Mouse (Mus musculus) CH12.LX (cell line): ENCODE results near the gene Irf6. TPM values are rescaled to one million over a fixed set of nuclear protein-coding genes. Genes with fewer than 3 reads are reported as not detected.

Experiments
- DNase-seq: peaks from one replicate; pipeline ENCODE4 v3.0.0-alpha.2; 2013; ENCODE audit errors: extremely low read depth
- H3K27ac ChIP-seq: 2 replicates; pipeline ENCODE4 v1.5.1; 2012; ENCODE audit warnings: low read depth, mild to moderate bottlenecking, control low read depth, moderate library complexity; ENCODE audit not compliant: insufficient read depth
- H3K27me3 ChIP-seq: replicated peaks from 2 replicates; pipeline ENCODE3; 2012; ENCODE audit warnings: inconsistent platforms
- H3K36me3 ChIP-seq, 2 experiments: replicated peaks in 1 of 2; 2 replicates each; pipeline versions ENCODE3 to v1.6.1; 2012; ENCODE audit warnings: inconsistent platforms in 1 of 2, low read length in 1 of 2, mild to moderate bottlenecking in 1 of 2, mixed read lengths in 1 of 2, moderate library complexity in 1 of 2; ENCODE audit not compliant: control insufficient read depth in 1 of 2, insufficient read depth in 1 of 2
- H3K4me1 ChIP-seq, 2 experiments: 2 replicates each; pipeline ENCODE4 v1.6.1; 2012; ENCODE audit warnings: inconsistent platforms in 1 of 2, moderate library complexity in 1 of 2; ENCODE audit not compliant: insufficient read depth in 2 of 2, control insufficient read depth in 1 of 2
- H3K4me2 ChIP-seq: 2 replicates; pipeline ENCODE4 v1.6.1; 2012; ENCODE audit warnings: low read depth, mild to moderate bottlenecking, control low read depth; ENCODE audit not compliant: poor library complexity, insufficient read depth, severe bottlenecking
- H3K4me3 ChIP-seq, 3 experiments: fragments of 150-350 bp in 1 of 3; sonication (generic) in 1 of 3; replicated peaks in 1 of 3; 2 replicates each; pipeline versions ENCODE3 to v1.5.1; 2011 to 2012; ENCODE audit warnings: low read depth in 2 of 3, low read length in 2 of 3, mild to moderate bottlenecking in 2 of 3, moderate library complexity in 2 of 3, control low read depth in 1 of 3, improper control_type of control experiment in 1 of 3, inconsistent platforms in 1 of 3, mixed read lengths in 1 of 3; ENCODE audit not compliant: poor library complexity in 1 of 3
- H3K79me2 ChIP-seq: replicated peaks from 2 replicates; pipeline ENCODE4 v1.6.1; 2012; ENCODE audit warnings: mild to moderate bottlenecking, moderate library complexity; ENCODE audit not compliant: control insufficient read depth, poor library complexity, insufficient read depth, severe bottlenecking; ENCODE audit errors: extremely low read depth
- H3K9ac ChIP-seq: 2 replicates; pipeline ENCODE4 v1.6.1; 2012; ENCODE audit warnings: low read depth, mild to moderate bottlenecking, control low read depth, moderate library complexity; ENCODE audit not compliant: insufficient read depth
- H3K9me3 ChIP-seq: replicated peaks from 2 replicates; pipeline ENCODE3; 2012; ENCODE audit warnings: low read length, inconsistent platforms, mixed read lengths
- BHLHE40 ChIP-seq: IDR thresholded peaks from 2 replicates; pipeline ENCODE4 v1.6.1; 2011; ENCODE audit warnings: mild to moderate bottlenecking, low read depth, low read length, improper control_type of control experiment
- CHD2 ChIP-seq: IDR thresholded peaks from 2 replicates; pipeline ENCODE4 v1.6.1; 2011; ENCODE audit warnings: low read length, improper control_type of control experiment
- ETS1 ChIP-seq: conservative IDR thresholded peaks from 2 replicates; pipeline ENCODE4 v1.6.1; 2012; ENCODE audit warnings: low read depth, mild to moderate bottlenecking, inconsistent platforms, low read length, improper control_type of control experiment, moderate library complexity
- JUND ChIP-seq: conservative IDR thresholded peaks from 2 replicates; pipeline ENCODE4 v1.6.1; 2011; ENCODE audit warnings: low read depth, low read length, improper control_type of control experiment
- MAX ChIP-seq: IDR thresholded peaks from 2 replicates; pipeline ENCODE4 v1.6.1; 2011; ENCODE audit warnings: low read length, improper control_type of control experiment
- MXI1 ChIP-seq: IDR thresholded peaks from 2 replicates; pipeline ENCODE4 v1.6.1; 2011; ENCODE audit warnings: mild to moderate bottlenecking, low read depth, low read length, improper control_type of control experiment
- MYC ChIP-seq: IDR thresholded peaks from 2 replicates; pipeline ENCODE4 v1.6.1; 2011; ENCODE audit warnings: low read depth, mild to moderate bottlenecking, improper control_type of control experiment, low read length
- NELFE ChIP-seq: IDR thresholded peaks from 2 replicates; pipeline ENCODE4 v1.6.1; 2011; ENCODE audit warnings: low read depth, low read length, improper control_type of control experiment
- PAX5 ChIP-seq: IDR thresholded peaks from 2 replicates; pipeline ENCODE4 v1.6.1; 2012; ENCODE audit warnings: low read length, inconsistent platforms, mixed read lengths
- POLR2A ChIP-seq: IDR thresholded peaks from 2 replicates; pipeline ENCODE4 v1.6.1; 2011; ENCODE audit warnings: low read depth, mild to moderate bottlenecking, improper control_type of control experiment, low read length
- POLR2AphosphoS2 ChIP-seq: IDR thresholded peaks from 2 replicates; pipeline ENCODE4 v1.6.1; 2011; ENCODE audit warnings: low read depth, low read length, improper control_type of control experiment
- RCOR1 ChIP-seq: conservative IDR thresholded peaks from 2 replicates; pipeline ENCODE4 v1.6.1; 2012; ENCODE audit warnings: low read depth, mild to moderate bottlenecking, inconsistent platforms, low read length, improper control_type of control experiment
- TCF12 ChIP-seq: IDR thresholded peaks from 2 replicates; pipeline ENCODE4 v1.6.1; 2014; ENCODE audit warnings: low read depth, mild to moderate bottlenecking, inconsistent platforms, low read length, improper control_type of control experiment
- USF1 ChIP-seq: IDR thresholded peaks from 2 replicates; pipeline ENCODE4 v1.6.1; 2014; ENCODE audit warnings: low read depth, mild to moderate bottlenecking, inconsistent platforms, low read length, improper control_type of control experiment
- ZC3H11A ChIP-seq: IDR thresholded peaks from 2 replicates; pipeline ENCODE4 v1.6.1; 2012; ENCODE audit warnings: low read depth, mild to moderate bottlenecking, inconsistent platforms, low read length, improper control_type of control experiment
- dilution Hi-C: fragments of 300-500 bp; cut with MboI; formaldehyde crosslinking; loops from 2 replicates; pipeline ENCODE4 v1.14.3; 2020; ENCODE audit warnings: low sequenced_read_pairs; ENCODE audit not compliant: extremely low pct_unique_long_range_greater_than_20kb, extremely low pct_ligation_motif_present
- in situ Hi-C: fragments of 300-500 bp; cut with MboI; formaldehyde crosslinking; loops from 3 replicates; pipeline ENCODE4 v1.14.3; 2019; ENCODE audit warnings: low sequenced_read_pairs, low pct_ligation_motif_present, low pct_unique_long_range_greater_than_20kb, mixed read lengths
- polyA plus RNA-seq: library from polyadenylated mRNA; unstranded; fragments of >175 nt; gene quantifications from 2 replicates; pipeline ENCODE4 v1.2.1, GENCODE M21; 2012; ENCODE audit warnings: low read depth; ENCODE audit not compliant: insufficient read length
- total RNA-seq, 2 experiments: library from RNA; depleted of rRNA; stranded (reverse); fragments of 300-350 nt in 1 of 2; fragments of >200 nt in 1 of 2; gene quantifications; 2 replicates each; pipeline ENCODE4 v1.2.3; 2012 to 2014

Irf6 gene
- total and polyA plus RNA-seq, 3 experiments: 0.31 to 13.0 (median 0.43) TPM

- Histone ChIP-seq H3K4me1 (peaks cover 8 to 14% of the 10 kb centered on the region in 2 experiments), H3K27ac (no peak overlapping the region), H3K27me3 (no peaks in the 10 kb centered on the region), H3K9ac (no peak overlapping the region), H3K4me2 (no peak overlapping the region), H3K36me3 (no peaks in the 10 kb centered on the region), H3K9me3 (no peaks in the 10 kb centered on the region), H3K79me2 (no peaks in the 10 kb centered on the region), H3K4me3 (no peak overlapping the region)
- no peak for DNase-seq
- dilution Hi-C loops (no loop called here), in situ Hi-C loops (no loop called here)
- TF ChIP-seq ZC3H11A (no peak), TCF12 (no peak), NELFE (no peak), PAX5 (no peak), MYC (no peak), RCOR1 (no peak), USF1 (no peak), POLR2A (no peak), MAX (no peak), MXI1 (no peak), BHLHE40 (no peak)
Observed at GRCm38 (mm10) chr1:193146416-193146815, 6.5 kb upstream of the Irf6 start.

- peaks cover 7 to 14% of the 10 kb centered on the region in 2 experiments for H3K4me1 ChIP-seq
- TF ChIP-seq ETS1: no peak
- no peak for TF ChIP-seq ZC3H11A
- H3K36me3 ChIP-seq: no peaks in the 10 kb centered on the region
- DNase-seq: no peak
- H3K27me3 ChIP-seq: no peaks in the 10 kb centered on the region
- H3K27ac ChIP-seq: no peak overlapping the region
- H3K9ac ChIP-seq: no peak overlapping the region
- dilution Hi-C loops: no loop called here
- no peak overlapping the region for H3K4me2 ChIP-seq
- no peaks in the 10 kb centered on the region for H3K79me2 ChIP-seq
- in situ Hi-C loops: no loop called here
- no peak overlapping the region for H3K4me3 ChIP-seq
- H3K9me3 ChIP-seq: no peaks in the 10 kb centered on the region
Observed at GRCm38 (mm10) chr1:193149231-193149630, 3.7 kb upstream of the Irf6 start.

GRCm38 (mm10) chr1:193151134-193151533 lies 1.8 kb upstream of the Irf6 start:
- Histone ChIP-seq H3K79me2 (no peaks in the 10 kb centered on the region), H3K9me3 (no peaks in the 10 kb centered on the region), H3K36me3 (no peaks in the 10 kb centered on the region), H3K4me2 (no peak overlapping the region), H3K27ac (no peak overlapping the region), H3K27me3 (peaks cover 2% of the 10 kb centered on the region), H3K4me3 (no peak overlapping the region), H3K9ac (no peak overlapping the region)
- DNase-seq: no peak
- TF ChIP-seq JUND (no peak), NELFE (no peak), RCOR1 (no peak), TCF12 (no peak), CHD2 (no peak), POLR2AphosphoS2 (no peak)
- TF ChIP-seq, all 38 proteins: peak for 0
- in situ Hi-C loops: no loop called here
- dilution Hi-C loops: no loop called here
- H3K4me1 ChIP-seq: peaks cover 15 to 20% of the 10 kb centered on the region in 2 experiments
